Mouse (Mus musculus): ENCODE data around the gene Prok1.

The Prok1 gene

DNA sequence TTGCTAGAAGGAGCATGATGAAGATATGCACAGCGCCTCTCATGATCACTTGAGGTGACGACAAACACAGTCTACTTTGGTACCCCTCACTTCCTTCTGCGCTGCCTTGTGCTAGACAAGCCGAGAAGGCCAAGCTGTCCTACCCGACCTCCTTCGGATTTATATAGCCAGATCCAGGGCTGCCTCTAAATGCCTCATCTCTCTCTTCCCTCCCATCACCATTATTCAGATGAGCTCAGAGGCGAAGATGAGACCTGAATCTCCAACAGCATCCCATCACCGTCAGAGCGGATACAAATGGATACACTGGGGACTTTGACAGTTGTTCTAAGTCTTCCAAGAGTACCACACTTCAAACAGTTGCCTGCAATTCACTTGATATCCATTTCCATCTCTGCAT is at the start of gene Prok1:
Gene Prok1, minus strand, starts transcription at position 101 of the 400 bp plus-strand sequence.
- in situ Hi-C loops (cut with MseI, MboI) = loop anchor here (10.0 kb wide), 1 partner anchor 225 kb away; no protein-coding TSS in a partner anchor

DNA sequence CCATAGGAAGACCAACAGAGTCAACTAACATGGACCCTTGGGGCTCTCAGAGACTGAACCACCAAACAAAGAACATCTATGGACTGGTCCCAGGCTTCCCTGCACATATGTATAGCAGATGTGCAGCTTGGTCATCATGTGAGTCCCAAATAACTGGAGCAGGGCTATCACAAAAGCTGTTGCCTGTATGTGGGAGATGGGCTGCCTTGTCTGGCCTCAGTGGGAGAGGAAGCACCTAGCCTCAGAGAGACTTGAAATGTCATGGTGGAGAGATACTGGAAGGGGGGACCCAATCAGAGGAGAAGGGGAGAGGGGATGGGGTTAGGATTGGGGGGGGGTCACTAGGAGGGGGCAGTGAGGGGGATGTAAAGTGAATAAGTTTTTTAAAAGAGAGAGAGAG is 47.8 kb upstream of the Prok1 start:
- in situ Hi-C loops (cut with MseI, MboI) = no loop called here

DNA sequence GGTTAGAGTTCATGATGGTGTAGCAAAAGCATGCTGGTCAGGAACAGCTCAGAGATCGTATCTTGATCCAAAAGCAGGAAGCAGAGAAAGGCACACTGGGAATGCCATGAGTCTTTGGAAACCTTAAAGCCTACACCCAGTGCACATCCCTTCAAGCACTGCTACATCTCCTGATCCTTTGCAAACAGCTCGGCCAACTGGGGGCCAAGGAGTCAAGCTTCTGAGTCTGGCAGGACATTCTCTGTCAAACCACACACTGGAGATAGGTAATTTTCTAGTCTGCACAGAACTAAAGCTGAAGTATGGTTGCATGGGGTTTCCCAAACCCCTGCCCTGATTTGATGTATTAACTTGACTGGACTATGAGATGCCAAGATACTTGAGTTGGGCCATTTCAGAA is 46.6 kb upstream of the Prok1 start:
- in situ Hi-C loops (cut with MseI, MboI) = no loop called here

DNA sequence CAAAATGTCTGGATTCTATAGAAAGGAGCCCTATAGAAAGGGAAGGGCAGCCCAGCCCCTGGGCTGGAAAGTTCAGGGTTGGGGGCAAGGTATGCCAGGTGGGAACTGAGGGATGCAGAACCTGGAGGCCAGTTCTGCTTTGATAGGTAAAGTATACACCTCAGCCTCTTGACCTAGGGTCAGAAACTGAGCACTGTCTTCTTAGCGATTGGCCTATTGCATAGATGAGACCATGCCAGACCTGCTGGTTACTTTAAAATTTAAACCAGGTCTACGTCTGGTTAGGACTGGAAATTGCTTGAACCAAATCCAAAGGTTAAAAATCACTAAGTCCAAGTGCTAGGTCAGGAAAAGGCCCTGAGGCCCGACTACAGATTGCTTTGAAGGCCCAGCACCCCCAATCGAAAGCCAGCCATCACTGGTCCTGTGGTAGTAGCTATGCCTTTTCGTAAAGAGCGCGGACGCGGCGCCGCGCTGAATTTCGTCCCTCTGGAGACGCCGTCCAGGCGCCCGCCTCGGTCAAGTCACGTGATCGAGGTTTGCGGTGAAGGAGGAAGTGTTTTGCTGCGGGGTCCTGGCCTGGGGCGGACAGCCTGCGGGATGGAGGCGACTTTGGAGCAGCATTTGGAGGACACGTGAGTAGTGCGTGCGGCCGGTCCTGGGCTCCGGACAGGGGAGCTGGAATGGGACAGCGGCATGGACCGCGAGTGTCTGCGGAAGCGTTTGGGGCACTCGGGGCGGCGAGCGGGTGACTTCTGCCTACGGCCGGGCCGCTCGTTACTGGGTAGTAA is 39.2 kb upstream of the Prok1 start, which contains the start of gene Lamtor5:
Gene Lamtor5, plus strand, starts transcription at position 380 of the 791 bp plus-strand sequence.
- in situ Hi-C loops (cut with MseI, MboI) = no loop called here

DNA sequence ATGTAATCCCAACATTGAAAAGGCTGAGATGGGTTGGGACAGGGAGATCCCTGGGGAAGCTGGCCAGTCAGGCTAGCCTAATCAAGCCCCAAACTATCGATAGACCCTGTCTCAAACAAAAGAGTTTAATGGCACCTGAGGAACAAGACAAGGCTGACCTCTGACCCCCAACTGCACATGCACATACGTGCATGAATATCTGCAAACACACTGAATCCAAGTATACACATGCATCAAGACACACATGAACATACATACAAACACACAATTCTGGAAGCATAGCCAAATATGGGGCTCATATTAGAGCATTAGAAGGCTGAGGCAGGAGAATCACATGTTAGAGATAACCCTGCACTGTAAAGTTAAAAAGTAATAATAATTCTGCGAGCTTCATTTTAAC is 37.1 kb upstream of the Prok1 start:
- in situ Hi-C loops (cut with MseI, MboI) = no loop called here

DNA sequence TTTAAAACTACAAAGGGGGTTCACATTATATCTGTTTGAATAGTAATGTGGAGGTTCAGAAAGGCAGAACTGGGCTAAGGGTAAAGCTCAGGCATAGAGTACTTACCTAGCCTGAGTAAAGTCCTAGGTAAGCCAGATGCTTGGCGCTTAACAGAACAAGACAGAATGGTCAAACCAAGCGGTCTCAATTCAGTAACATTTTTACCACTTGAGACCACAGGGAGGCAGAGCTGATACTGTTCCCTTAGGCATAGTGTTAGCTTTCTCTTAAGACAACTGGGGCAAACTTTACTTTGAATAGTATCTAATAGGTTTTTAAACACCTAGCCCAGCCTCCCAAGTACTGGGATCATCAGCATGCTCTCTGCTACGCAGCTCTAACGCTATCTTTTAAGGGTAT is 36.5 kb upstream of the Prok1 start:
- in situ Hi-C loops (cut with MseI, MboI) = no loop called here

DNA sequence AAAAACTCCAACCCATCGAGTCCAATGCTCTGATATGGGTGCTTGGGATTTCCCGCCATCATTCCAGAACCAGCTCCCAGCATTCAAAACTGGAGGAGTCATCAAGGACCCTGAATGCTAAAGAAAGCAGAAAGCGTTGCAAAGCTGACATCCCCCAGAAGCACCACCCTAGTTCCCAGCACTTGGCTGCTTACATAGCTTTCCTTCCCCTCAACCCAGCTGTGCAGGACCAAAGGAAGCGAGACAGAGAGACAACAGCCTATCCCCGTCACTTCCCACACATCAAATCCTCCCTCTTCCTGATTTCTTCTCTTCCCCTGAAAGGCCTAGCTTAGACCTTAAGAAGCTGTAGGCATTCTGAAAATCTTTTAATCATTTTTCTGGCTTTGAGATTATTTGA is 35.8 kb upstream of the Prok1 start:
- in situ Hi-C loops (cut with MseI, MboI) = no loop called here

DNA sequence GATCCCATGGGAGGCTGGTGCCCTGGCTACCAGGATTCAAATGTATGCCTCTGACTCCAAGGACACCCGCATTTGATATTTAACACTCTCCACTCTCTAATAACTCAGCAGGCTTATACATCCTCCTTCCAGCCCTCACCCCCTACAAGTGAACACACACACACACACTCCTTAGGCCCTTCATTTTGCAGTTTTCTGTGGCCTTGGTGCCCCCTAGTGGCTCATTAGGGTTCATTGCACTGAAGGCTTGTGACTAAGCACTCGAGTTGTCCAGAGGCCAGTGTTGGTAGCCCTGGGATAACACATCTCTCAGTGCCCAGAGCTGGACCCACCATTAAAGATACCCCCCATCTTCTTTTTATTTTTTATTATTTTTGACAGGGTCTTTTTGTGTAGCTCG is 34.3 kb upstream of the Prok1 start:
- in situ Hi-C loops (cut with MseI, MboI) = no loop called here

DNA sequence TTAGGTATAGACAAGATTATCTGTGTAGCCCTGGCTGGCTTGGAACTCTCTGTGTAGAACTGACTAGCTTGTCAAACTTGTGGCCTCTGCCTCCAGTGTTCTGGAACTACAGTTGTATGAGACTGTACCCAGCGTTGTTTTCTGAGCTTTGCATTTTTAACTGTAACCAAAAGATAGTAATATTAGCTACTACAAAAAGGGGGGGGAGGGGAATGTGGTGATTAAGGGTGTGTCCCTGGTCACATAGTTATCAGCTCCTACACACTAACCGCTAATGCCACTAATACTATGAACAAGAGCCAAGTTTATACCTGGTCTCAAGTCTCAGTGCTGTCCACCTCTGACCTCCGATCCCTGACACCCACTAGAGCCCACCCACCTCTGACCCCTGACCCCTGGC is 32.9 kb upstream of the Prok1 start:
- in situ Hi-C loops (cut with MseI, MboI) = no loop called here

DNA sequence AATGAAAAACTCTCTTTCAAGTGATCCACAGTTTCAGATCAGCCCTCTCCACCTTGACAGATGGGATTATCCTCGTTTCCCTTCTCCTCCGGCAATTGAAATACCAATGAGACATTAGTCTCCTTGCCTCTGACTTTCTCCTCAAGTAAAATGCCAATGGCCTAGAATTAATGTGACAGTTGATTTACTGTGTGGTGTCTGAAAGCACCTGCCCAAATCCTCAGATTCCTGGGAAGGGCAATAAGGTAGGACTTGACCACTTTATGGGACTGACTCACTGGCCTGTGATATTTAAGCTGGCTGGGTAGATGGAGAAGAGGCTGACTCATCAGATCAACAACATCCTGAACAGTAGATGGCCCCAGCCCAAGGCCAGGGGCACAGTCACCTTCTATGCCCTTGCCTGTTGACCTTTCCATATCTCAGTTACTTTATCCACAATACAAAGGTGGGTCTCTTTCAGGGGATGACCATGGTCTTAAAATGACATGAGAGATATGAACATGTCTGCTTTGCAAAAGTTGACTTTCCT is 27.4 kb upstream of the Prok1 start:
- in situ Hi-C loops (cut with MseI, MboI) = no loop called here

DNA sequence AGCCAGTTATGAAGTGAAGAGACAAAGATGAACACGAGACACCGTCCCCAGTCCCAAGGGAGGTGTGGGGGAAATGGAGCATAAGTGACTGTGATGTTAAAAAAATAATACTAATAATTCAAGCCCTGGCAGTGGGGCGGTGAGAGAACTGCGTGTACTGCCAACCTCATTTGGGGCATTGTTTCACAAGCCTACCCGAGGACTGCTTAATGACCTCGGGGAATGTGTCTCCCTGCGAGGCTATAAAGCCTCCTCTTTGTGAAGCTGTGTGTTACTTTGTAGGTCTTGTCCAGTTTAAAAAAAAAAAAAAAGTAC is 22.3 kb upstream of the Prok1 start:
- in situ Hi-C loops (cut with MseI, MboI) = no loop called here

DNA sequence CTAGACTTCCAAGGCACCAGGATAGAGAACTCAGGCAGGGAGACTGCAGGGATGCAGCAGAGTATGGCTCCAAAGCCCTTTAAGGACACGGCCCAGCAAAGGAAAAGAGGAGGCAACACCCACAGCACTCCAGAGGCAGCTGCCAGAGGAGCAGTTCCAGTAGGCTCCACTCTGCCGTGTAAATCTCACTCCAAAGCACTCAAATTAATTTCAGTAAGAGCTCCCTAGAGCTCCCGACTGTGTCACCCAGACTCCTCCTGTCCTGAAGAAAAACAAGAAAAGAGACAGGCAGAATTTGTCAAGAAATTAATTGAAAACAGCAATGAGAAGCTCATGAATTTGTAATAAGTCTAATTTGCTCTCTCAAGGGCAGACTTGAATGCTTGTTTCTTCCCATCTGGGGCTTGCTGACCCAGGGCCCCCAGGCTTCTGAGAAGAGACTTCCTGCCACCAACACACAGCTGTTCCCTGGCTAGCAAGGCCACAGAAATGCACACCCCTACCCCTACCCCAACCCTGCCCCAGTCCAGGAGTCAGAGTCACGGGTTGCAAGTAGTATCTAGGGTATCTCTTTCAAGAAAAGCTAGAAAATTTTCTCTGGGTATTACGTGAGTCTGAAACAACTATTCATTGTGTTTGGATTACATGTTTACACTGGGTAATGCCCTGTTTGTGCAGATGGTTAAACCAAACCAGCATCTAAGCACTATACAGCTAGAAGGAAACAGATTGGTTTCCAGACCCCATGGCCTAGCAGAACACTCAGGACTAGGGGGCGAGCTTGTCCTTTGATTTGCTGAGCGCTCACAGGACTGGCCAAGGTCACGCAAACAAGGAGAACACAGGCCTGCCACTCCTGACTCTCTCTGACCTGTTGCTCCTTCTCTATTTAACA is 21.7 kb upstream of the Prok1 start:
- in situ Hi-C loops (cut with MseI, MboI) = no loop called here

DNA sequence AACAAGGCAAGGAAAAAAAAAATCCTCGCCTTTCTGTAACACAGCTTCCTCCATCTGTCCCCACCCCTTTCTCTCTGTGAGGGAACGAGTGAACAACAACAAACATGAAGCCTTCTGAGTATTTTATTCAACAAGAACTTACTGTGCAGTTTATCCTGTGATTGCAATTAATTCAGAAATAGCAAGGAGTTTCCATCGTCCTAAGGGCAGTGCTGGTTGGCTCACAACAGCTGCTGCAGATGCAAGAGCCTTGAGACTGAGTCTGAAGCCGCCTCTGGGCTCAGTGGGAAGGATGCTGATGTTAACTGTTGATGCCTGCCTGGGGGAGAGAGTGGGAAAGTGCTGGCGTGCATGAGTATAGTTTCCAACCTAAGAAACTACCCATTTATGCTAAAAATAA is 18.4 kb upstream of the Prok1 start:
- in situ Hi-C loops (cut with MseI, MboI) = no loop called here

DNA sequence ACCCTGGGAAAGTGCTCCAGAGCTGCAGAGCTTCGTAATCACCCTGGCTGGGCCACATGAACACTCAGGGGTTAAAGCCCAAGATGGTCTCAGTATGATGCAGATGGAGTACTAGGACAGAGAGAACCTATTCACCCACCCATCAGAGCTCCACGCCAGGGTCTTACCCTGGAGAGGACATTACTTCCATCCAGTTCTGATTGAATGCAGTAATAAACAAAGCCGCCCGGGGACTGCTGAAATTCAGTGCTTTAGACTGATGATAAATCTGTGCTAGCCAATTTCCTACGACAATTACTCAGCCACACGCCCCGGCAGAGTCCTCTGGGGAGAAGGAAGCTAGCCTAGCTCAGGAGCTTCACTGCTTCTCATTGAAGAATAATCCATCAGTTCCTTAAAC is 17.2 kb upstream of the Prok1 start:
- in situ Hi-C loops (cut with MseI, MboI) = no loop called here

DNA sequence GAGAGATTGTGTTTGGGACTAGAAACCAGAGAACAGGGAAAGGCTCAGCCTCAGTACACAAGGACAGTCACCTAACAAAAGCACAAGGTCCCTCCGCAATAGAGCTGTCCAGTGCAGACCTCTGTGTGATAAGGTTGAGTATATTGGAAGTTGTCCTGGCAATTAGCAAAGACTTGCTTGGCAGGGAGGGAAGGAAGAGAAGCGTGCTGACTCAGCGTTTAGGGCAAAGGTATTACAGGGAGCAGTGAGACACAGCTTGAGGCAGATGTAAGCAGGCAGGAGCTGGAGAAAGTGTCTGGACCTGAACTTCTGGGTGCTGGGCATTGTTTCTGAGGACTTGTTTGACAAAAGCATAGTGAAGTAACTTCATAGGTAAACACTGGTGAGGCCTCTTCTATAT is 16.5 kb upstream of the Prok1 start:
- in situ Hi-C loops (cut with MseI, MboI) = no loop called here

DNA sequence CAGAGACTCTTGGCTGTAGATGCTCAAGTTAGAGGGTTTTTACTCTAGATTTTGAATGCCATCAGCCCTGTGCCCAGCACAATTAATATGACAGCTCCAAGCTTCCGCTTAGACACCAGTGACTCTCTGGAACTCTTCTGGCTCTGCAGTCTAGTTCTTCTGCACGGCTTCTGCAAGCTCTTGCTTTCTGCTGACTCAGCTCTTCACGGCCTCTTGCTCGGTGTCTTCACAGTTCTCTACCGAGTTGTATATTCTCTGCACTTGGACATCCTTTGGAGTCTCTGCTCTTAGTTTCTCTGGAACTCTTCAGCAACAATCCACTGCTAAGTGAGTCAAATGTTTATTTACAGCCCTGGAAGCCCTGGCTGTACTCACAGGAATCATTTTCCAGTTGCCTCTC is 14.4 kb upstream of the Prok1 start:
- in situ Hi-C loops (cut with MseI, MboI) = no loop called here

DNA sequence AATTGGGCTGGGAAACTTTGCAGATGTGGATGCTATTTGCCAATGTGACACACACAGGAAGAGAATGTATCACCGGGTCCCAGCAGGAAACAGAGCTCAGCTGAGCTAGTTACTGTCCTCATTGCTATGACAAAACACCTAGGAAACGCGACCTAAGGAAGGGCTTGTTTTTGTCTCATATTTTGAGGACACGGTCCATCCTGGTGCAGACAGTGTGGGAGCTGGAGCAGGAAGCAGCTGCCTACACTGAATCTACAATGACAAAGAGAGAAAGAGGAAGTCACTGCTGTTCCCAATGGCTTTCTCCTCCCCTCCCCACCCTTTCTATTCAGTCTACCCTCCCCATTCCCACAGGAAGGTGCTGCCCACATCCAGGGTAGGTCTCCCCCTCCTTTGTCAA is 12.5 kb upstream of the Prok1 start:
- in situ Hi-C loops (cut with MseI, MboI) = no loop called here

DNA sequence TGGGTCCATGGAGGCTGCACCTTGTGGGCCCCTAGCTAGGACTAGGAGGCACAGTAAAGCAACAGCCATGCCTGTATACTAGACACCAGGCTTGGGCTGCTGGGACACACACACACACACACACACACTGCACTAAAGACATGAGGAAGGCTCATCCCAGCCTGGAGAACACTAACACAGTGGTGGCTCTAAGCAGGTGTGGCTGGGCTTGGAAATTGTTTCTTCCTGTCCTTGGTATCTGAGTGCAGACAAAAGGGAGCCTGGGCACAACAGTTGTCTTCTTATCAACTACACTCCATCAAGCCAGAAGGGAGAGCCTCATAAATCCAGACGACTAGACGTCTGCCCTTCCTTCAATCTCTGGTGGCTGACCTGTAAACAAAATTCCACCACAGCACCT is 10.8 kb upstream of the Prok1 start:
- in situ Hi-C loops (cut with MseI, MboI) = no loop called here

DNA sequence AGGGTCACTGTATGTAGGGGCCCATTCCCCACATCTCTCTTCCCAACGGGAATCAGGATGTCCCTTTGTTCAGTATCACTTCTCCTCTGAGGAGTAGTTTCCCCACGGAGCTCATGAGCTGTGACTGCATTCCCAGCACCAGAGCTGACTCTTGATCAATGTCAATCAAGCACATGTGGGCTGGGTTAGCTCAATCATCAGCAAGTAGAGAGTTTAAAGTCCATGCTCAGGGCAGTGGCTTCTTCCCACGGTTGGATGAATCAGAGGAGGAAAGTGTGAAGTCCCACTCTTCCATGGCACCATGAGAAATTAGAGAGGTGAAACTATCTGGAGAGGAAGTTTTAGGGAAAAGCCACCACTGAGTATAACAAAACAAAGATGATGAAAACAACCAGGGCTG is 9.5 kb upstream of the Prok1 start:
- in situ Hi-C loops (cut with MseI, MboI) = no loop called here

DNA sequence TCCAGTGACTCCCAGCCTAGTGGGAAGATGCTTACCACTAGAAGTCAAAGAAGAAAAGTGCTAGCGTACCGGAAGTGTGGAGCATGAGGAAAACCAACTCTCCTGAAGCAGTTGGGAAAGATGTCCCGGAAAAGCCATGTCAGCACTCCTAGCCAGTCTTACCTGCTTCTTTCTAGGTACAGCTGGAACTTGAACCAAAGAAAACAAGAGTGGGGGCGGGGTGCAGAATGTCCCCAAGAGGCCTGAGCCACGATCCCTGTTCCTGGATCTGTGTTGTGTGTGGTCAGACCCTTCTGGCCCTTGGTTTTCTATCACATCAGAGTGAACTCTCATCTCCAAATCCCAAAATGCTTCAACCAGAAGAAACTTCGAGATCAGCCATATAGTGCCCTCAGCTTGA is 7.4 kb upstream of the Prok1 start:
- in situ Hi-C loops (cut with MseI, MboI) = no loop called here

DNA sequence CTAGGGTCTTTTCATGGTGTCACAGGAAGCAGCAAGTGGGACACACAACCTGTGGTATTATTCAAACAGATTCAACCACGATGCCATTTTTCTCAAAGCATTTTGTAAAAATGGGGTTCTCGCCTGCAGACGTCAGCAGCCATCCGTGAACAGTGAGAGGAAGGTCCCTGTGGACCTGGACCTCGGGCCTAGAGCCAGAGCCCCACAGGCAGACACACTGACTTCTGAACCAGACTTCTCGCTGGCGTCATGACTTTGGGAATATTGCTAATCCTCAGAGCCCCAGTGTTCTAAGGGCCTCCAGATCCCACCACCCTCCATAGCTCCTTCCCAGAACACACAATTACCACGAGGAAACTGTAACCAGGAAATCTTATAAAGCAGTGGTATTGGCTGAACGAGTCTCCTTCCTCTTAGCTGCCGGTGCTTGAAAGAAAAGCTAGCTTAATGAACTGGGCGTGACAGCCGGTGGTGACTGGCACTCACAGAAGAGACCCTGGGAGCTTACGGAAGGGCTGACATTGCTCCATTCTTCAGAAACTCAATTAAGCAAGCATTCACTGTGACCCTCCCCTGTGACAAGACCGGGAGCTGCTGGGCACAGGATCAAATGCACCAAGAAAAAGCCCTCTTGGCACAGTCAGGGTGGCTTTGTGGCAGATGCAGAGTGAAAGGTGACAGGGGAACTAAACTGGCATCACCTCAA is 2.0 kb upstream of the Prok1 start:
- in situ Hi-C loops (cut with MseI, MboI) = no loop called here

DNA sequence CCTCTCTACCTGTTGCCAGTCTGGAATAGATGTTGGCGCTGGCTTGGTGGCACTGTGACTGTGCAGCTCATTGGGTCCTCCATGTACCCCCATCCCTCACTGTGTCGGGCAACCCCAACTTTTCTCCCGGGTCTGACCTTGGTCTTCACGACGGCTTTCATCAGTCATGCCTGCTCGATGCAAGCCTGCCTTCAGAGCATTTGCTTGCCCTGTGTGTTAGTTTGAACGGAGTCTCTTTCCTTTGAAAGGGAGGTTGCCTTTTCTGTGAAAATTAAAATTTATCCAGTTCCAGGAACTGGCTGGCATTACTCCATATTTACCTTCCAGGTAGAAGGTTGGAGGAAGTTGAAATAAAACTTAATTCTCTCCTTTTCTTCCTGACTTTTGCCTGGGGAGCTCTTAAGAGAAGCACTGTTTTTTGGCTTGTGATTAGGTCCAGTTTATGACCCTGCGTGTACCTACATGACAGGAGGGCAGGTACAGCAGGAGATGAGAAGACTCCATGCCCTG is 981 bp downstream of the Prok1 start:
- in situ Hi-C loops (cut with MseI, MboI) = loop anchor here (10.0 kb wide), 1 partner anchor 226 kb away; no protein-coding TSS in a partner anchor

Measured in mouse trophoblast stem cell (cell line).